Mouse (Mus musculus) right cerebral cortex, postnatal 36 days (tissue): Measurements from ENCODE around the gene Bmf.

Source experiments
- DNase-seq, 2 experiments: peaks; one replicate each; pipeline ENCODE4 v3.0.0; 2022; ENCODE audit warnings: low spot score in 2 of 2, mixed read lengths in 1 of 2

The Bmf gene

DNA sequence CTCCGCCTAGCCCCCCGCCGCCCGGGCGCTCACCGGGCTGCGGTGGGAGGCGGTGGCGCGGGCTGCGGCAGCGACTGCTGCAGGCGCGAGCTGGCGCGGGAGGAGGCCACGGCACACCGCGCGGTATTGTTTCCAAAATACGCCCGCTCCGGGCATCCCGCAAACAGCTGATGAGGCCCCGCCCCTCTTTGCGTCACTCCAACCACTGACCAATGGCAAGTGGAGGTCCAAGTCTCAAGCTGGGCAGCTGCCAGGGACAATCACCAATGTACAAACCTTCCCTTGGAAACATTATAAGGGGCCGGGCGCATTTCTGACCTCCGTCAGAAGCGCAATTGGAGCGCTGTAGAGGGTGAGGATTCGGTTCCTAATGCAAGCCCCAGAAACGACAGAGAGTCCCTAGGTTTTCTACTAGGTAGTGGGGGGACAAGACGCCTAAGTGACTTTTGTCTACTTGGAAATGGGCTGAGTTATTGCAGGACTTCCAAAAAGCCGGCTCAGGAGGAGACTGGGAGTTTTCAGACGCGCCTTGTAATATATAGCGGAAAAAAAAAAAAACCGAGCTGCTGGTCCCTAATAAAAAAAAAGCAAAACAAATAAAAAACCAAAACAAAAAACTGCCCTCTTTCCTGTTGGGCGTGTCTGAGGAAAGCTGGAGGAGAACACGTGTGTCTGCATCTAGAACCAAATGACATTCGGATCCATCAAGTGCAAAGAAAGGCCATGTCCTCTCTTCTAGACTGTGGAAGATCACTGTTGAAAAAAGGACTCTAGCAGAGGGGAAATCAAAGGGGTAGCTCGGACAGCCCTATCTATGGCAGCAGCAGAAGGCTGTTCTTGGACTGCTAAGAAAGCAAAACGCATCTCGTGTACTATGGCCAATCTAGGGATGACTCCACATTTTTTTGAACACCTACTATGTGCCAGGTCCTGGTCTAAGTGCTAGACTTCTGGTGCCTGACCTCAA is at the start of gene Bmf:
Gene Bmf (minus strand): TSS at position 181 of the 967 bp plus-strand sequence.
- peak; percentile 90 to 91 for DNase-seq

DNA sequence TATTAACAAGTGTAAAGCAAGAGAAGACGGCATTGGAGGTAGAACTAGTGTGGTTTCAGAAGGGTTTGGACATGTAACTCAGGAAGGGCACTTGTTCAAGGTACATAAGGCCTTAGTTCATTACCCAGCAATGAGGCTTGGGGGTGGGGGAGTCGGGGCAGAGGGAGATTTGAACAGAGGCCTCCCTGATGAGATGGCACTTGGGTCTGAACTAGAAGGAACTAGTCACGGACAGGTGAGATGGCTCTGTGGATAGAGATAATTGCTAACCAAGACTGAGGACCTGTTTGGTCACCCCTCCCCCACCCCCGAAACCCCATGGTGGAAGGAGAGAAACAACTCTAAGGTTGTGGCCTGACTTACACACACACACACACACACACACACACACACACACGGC is 49.6 kb upstream of the Bmf start:
- DNase-seq = no peak

DNA sequence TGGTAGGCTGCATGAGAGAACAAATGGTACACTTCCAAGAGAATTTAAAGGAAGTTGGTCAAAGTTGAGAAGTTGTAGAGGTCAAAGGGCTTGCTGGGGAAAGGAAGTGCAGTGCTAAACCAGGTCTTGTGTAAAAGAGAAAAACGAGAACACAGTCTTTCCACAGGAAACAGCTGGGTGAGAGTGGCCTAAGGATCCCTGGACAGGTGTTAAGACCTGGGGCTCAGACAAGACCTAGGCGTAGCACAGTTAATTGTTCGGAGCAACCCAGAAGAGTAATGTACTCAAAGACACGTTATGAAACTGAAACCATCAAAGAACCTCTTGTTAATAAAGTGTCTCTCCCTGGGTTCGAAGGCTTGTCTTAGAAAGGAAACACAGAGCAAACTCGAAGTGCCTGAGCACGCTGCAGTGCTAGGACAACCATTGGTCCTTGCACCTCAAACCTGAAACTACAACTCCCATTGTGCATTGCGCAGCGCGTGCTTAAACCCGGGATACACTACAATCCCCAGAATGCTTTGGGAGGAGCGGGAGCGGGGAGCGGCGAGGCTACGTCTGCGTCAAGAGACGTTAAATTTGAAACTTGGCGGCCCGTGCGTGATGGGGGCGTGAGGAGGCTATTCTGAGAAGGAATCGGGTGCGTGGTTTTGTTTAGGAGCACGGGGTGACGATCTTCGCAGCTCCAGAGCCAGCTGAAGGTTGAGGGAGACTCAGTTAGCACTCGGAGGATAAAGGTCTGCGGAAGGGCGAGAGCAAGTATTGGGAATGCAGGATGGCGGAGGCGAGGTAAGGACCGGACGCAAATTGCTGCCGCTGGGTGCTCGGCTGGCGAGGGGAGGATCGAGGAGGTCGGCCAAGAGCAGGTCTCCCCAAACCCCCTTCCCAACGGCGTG is 48.4 kb upstream of the Bmf start, which contains the start of gene Bub1b:
Gene Bub1b (plus strand): TSS at position 539 of the 896 bp plus-strand sequence.
- DNase-seq = peak; percentile 83 to 89

DNA sequence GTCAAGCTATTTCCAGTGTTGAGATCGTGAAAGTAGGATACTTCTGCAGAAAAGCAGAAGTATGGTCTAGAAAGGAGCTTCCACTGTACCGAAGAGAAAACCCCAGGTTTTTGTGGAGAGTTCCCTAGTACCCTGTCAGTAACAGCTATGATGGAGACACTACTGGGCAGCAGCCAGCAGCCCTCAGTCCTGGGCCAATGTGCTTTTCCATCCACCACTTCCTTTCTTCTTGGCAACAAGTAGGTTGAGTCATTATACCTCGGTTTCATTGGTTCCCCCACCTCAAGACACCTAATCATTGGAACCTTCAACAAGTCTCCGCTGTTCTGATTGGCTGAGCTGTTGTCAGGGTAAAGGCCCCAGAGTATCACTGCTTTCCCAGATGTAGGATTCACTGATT is 41.6 kb upstream of the Bmf start:
- no peak for DNase-seq

DNA sequence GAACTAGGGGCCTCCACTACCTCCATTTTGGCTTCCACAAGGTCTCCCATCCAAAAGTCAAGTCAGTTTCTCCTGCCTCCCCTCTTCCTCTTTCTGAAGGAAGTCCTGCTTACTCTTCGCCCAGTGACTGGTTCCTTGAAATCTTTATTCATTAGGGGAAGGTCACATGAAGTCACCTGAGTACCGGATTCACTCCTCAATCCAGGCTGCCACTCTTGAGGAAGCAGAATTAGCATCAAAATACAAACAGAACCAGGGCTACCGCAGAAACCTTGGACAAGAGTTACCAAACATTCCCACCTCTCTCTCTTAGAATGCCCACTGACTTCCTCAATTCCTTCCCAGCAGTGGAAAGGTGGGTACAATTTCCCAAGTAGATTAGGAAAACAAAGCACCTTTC is 38.2 kb upstream of the Bmf start:
- DNase-seq = no peak

DNA sequence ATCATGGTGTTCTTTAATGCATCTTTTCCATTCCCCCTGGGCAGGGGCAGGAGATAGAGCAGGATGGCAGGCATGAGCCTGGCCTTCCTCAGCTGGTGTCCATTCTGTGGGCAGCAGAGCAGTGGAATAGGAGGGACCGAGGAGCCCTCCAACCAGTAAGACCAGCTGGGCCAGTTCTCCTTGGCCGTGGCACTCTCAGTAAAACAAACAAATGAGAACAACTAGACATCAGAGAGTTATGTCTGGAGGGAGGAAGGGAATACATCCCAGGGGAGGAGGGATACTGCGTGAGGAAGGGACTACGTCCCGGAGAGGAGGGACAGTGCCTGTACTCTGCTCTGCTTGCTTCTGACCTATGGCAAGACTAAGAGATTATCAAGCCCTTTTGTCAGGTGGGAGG is 36.5 kb upstream of the Bmf start:
- DNase-seq = no peak

DNA sequence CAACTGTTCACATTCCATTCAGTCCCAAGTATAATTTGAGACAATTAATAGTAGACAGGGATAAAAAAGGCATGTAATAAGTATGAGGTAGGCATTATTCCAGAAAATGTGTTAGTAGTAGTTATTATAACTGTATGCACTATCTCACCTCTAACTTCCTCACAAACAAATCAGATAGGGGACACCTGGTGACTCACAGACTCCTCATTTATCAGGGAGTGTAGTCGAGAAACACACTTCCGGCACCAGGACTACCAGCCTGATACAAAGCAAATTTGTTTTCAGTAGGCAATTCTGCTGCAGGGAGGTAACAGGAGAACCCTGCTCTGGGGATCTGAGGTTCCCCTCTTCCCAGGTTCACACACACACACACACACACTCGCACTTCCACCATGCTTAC is 23.6 kb upstream of the Bmf start:
- DNase-seq = no peak

DNA sequence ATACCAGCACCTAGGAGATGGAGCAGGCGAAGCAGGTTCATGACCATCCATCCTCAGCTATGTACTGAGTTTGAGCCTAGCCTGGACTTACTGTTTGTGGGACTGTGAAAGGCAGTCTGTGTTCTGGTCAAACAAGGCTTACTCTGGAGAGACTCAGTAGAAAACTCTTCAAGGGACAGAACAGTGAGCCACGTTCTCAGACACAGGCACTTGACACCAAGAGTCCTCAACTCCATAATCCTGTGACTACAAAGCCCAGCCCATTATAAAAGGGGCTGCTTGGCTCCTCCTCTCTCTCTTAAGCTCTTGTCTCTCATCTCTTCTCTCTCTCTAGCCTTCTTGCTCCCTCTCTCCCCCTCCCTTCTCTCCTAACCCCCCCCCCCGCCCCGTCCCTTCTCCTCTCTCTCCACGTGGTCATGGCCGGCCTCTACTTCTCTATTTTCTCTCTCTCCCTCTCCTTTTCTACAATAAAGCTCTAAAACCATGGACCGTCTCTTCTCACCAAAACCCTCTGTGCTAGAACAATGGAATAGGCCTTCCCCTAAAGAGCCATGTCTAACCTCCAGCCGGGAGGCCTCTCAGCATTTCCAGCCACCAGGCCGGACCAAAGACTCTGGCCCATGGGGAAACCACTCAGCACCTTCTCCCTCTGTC is 22.8 kb upstream of the Bmf start:
- DNase-seq = no peak

DNA sequence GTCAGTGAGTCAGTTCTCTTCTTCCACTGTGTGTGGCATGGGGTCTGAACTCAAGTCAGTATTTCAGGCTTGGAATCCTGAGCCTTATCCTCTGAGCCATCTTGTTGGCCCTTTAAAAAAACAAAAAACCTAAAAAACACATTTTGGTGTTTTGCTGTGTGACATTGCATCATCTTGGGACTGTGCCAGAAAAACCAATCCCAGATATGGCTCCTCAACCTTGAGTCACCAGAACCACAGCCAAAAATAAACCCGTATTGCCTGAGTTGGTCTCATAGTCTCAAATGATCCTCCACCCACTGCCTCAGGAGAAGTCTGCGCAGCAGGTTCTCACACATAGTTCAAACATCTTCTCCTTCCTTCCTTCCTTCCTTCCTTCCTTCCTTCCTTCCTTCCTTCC is 21.5 kb upstream of the Bmf start:
- no peak for DNase-seq

DNA sequence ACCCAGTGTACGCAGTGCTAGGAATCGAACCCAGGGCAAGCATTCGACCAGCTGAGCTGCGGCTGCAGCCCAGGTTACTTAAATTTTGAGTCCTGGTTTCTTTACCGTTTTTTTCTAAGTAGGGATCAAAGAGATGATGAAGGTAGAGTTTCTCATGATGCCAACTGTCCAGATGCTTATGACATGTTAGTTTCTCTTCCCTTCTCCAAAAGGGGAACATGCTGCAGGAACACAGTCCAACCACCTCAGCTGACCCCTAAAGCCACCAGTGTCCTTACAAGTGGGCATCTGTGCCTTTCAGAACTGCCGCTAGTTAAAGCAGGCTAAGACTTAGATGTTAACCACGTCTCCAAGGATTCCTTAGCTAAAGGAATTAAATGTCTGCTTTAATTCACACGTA is 17.7 kb upstream of the Bmf start:
- no peak for DNase-seq

DNA sequence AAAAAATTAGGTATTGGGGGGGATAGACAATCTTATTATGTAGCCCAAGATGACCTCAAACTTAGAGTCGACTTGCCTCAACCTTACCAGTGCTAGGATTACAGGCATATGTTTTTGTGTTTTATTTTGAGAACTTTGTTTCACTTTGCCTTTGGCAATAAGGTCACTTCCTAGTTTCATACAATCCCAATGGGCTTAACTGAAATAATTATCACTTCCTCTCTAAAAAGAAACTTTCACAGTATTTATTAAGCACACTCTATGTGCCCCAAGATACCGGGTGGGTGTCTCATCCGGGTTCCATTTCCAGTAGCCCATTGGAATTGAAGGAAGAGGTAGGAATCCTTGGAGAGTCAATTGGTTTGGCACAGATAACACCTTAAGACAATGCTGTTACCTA is 12.9 kb upstream of the Bmf start:
- no peak for DNase-seq

DNA sequence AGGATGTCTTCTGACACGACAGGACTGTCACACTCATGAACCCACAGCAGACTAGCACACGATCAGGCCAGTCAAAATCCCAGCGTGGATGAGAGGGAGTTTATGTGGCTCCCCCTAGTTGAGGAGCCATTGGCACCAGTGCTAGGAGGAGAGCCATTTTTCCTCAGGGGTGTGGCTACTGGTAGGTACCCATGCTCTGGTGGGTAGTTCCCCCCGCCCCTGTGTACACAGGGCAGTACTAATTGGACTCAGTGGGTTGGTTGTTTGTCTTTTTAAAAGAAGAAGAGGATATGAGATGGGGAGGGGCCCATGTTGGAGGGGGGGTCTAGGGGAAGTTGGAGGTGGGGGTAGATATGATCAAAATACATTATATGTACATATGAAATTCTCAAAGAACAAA is 12.5 kb upstream of the Bmf start:
- DNase-seq = no peak

DNA sequence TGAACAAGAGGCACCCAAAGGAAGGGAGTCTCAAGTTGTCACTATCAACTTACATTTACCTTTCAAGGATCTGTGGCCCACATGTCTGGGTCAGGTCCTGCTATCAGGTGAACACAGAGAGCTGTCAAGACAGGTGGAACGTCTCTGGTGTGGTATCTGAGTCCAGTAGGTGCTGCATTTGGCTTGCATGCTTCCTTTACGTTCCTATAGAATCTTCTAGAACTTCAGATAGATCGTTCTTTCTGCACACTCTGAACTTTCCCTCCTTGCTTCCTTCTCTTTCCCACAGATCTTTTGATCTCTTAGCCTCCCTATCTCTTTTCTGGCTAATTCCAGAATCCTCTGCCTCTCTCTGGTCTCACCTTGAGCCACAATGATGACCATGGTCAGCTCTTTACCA is 8.9 kb upstream of the Bmf start:
- no peak for DNase-seq

DNA sequence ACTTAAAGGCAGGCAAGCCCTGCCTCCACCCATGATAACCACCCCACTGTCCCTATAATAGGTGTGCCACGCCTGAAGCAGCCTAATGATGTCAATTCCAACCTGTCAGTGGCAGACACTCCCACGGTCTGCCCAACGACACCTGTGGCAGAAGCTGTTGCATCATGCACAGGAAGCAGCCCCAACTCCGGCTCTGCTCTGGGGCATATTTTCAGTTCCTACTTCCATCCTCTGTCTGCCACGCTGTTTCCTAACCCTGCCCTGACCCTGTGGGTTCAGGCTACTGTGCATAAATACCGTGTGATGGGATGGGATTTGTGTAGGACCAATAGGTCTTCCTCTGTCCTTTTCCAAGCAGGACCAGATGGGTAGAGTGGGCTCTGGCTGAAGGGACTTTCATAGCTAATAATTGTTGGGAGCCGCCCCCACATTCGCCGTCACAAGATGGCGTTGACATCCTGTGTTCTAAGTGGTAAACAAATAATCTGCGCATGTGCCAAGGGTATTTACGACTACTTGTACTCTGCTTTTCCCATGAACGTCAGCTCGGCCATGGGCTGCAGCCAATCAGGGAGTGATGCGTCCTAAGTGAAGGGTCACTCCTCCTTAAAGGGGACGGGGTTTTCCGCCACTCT is 5.0 kb upstream of the Bmf start:
- peak in 1 of 2 experiments; percentile 19 for DNase-seq

DNA sequence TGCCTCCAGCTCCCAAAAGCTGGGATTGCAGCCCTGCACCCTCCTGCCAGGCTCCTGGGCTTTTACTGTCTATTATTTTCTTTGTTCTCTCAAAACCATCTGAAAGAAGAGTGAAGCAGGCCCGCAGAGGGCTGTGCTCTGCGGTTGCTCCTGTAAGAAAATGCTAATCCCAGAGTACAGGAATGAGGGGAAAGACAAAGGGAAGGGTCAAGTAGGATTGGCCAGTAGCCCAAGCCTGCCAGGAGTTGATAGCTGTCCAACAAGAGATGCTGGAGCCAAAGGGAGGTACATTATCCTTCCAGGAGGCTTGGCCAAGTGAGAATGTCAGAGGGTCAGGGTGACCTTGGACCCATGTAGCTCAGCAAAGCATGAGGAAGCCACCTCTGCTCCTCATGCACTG is 2.1 kb upstream of the Bmf start:
- no peak for DNase-seq

DNA sequence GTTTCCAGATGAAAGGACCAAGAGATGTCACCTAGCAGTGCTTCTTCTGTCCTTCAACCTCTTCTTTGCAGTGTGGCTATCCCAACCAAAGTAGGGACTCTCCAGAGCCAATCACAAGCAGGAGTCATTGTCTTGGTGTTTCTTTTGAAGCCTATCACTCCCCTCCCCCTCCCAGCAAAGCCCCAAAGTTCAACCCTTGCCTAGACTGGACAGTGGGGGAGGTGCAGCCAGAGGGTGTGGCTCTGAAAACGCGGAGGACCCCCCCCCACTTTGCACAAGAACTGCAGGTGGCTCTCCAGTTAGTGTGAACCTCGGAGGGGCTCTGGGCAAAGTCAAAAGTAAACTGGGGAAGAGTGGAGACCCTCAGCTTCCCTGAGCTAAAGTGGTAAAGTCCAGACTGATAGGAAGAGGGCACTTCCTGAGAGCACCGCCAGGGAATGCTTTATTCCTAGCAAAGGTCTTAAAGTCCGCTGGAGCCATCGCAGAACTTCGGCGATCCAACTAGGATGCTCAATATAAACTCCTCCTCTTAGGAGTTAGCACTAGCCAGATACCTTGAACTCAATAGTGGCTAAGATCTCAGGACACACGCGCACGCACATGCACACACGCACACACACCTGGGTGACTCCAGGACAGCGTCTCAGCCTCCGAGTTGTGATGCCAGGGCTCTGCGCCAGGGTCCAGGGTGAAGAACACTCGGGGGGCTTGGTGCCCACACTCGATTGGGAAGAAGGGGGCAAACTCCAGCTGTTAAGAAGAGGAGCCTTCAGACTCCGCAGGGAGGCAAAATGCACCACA is 866 bp downstream of the Bmf start:
- DNase-seq = no peak

DNA sequence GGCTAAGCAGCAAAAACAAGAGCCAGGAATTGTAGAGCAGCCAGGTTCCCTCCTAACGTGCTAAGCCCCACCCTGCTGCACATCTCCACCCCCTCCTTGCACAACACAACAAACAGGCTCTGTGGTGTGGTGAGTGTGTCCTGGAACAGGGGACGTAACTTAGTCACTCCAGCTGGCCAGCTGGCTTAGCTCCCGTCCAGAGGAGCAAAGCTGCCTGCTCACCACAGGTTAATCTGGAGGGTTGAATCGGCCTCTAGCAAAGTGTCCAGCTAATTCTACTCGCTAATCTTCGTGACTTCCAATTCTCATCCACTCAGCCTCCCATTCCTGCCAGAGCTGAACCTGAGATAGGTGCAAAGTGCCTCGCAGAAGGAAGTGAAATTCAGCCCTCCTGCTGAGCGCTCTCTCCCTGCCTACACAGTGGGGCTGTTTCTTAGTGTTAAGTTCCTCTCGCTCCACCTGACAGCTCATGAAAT is 1.9 kb downstream of the Bmf start:
- DNase-seq = no peak

DNA sequence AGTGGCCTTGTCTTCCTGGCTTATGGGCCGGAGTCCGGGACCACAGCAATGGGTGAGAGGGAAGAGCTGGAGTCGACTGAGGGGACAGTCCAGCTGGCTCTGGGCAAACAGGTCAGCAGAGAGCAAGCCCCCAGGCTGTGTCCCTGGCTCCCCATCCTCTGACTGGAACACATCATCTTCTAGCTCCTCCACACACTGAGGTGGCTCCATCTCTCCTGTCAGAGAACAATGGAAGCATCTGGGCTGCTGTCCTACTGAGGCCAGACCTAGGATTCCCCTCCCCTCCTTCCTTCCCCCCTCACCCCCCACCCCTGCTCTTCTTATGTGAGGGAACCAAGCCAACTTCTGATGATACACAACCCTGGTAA is 2.7 kb downstream of the Bmf start:
- no peak for DNase-seq

DNA sequence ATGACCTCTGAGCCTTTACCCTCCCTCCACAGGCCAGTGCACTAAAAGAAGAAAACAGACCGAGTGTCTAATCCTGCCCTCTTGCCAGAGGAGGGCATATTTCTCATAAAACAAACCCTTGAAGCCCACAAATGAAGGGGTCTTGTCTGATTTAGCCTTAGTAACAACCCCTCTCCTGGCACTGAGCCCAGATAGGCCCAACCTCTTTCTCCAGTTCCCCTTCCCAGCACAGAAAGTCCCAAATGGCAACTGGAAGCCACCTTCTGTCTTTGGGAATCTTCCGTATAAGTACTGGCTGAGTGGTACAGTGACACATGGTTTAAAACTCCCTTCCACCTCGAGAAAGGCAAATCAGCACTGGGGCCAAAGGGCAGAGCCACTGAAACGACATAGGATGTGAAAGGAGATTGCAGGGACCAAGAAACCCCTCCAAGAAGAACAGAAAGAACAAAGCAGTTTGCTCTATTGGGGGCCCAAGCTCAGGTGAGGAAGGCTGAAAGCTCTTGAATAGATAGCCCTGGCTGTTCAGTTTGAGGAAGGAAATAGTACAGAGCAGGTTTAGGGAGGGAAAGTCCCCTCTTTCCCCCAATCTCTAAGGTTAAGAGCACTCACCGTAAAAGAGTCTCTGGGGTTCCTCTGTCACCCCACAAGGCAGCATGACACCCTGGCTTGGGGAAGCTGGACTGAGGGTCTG is 3.2 kb downstream of the Bmf start:
- no peak for DNase-seq
